Mouse (Mus musculus) left cerebral cortex, adult 9 months (tissue): ENCODE data around the gene Tm9sf4.

ENCODE experiments used
- DNase-seq, 2 experiments: peaks; one replicate each; pipeline ENCODE4 v3.0.0; 2022; ENCODE audit warnings: low spot score in 2 of 2

Tm9sf4 gene

GRCm38 (mm10) chr2:153160844-153161683 is at the start of gene Tm9sf4:
Gene Tm9sf4, plus strand, starts transcription at chr2:153161303.
- peak; percentile 87 to 95 for DNase-seq

DNA sequence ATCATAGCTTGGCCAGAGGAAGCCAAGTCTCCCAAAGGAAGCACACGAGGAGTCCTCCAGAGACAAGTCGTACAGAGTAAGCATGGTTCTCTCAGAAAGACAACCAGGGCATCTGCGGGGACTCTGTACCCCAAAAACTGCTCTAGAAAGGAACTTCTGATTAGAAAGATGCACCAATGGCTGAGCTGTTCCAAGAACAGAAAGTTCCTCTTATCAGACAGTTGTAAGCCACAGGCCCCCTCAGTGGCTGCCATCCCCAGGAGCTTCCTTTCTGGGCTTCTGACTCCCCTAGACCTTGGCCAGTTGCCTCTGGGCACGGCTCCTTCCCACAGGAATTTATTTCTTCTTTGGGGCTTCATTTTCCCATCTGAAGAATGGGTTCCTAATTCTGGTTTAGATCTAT is 45.4 kb upstream of the Tm9sf4 start:
- DNase-seq: no peak

DNA sequence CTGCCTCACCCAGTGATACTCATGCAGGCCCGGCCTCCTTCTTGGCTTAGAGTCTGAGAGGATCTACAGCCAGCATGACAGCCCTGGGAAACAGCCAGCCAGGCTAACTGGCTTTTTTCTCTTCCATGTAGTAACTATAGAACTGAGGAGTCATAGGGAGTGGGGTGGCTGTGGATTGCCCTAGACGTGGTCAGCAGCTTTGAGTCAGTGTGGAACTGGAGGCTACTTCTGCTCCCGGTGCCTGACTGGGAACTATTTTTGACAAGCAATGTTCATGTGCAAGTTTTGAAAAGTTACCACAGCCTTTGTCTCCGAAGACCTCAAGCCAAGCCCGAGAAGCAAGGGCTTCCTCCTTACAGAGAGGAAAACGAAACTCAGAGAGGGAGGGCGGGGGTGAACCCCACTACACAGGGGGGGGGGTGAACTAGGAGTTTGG is 44.0 kb upstream of the Tm9sf4 start:
- peak in 1 of 2 experiments; percentile 18 for DNase-seq

DNA sequence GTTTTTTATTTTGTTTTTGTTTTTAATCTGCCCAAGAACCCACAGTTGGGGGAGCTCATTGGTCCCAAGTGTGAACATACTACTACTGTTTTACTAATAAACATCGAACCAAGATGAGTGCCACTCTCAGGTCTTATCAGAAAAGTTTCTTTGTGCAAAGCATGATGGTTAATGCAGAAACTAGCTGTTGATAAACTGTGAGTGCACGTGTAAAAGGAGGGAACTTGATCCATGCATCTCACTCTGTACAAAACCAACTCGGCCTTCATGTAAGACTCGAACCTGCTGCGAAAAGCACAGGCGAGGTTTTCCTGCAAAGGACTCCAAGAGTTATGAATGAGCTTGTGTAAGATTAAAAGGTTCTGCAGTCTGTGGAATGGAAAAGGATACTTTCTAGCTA is 41.6 kb upstream of the Tm9sf4 start:
- no peak for DNase-seq

GRCm38 (mm10) chr2:153120126-153120525 is 41.0 kb upstream of the Tm9sf4 start:
- DNase-seq: no peak

DNA sequence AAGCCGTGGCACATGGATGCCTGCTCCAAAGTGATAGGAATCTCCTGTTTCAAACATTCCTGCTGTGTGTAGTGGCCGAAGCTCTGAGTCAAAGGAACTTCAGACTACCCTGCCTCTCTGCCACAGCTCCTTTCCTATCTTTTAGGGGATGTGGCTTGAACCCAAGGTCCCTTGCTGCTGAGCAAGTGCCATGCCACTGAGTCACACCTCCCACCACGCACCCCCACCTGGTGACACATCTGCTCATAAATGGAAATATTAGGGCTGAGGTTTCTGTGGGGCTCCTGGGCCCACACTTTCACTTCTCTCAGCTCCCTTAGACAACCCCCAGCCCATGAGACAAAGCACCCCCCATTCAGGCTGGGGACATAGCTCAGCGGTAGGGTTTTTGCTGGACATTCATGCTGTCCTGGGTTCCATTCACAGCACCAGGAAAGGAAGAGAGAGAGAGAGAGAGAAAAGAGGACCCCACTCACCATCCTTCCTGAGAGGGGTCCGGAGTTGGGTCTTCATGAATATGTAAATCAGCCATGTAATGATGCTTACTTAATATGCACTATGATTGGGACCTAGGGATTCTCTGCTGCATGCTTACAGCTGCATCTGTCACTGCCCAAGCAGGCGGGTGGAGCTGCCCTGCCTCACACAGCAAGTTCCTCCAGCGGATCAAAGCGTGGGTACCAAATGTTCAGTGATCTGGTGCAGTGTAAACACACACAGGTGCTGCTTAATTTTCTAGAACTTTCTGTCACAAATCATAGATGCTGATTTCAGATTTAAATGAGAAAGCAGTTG is 39.1 kb upstream of the Tm9sf4 start:
- no peak for DNase-seq

GRCm38 (mm10) chr2:153122701-153123100 is 38.4 kb upstream of the Tm9sf4 start:
- no peak for DNase-seq

- DNase-seq: no peak
Measured at GRCm38 (mm10) chr2:153125875-153126274, 35.2 kb upstream of the Tm9sf4 start.

DNA sequence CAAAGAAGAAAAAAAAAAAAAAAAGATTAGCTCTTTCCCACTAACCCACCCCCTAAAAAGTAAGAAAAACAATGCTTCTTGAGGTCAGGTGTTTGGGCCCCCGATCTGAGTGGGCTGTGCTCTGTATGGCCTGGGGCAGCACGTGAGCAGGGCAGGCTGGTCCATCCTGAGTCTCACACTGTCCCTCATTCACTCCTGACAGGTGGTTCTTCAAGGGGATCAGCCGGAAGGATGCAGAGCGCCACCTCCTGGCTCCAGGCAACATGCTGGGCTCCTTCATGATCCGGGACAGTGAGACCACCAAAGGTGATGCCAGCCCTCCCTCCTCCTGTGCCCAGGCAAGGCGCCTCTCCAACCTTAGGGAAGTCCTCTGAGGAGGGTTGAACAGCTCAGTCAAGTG is 30.1 kb upstream of the Tm9sf4 start:
- no peak for DNase-seq

GRCm38 (mm10) chr2:153134237-153134636 is 26.9 kb upstream of the Tm9sf4 start:
- DNase-seq: no peak

GRCm38 (mm10) chr2:153136211-153136610 is 24.9 kb upstream of the Tm9sf4 start:
- DNase-seq: no peak

DNA sequence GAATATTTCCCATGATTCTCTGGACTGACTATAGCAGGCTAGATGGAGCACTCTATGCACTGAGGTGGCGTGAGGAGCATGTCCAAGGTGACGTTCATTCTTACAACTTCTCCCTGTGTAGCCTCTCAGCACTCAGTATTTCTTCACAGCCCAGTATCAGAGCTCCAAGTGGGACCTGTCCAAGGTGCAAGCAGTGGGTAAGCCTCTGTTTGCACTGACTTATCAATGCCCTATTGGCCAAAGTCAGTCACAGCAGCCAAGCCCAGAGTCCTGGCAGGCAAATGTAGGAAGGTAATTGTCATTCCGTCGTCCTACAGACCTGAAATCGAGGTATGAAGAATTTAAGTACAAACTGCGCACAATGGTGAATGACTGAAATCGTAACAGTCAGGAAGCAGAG is 21.9 kb upstream of the Tm9sf4 start:
- no peak for DNase-seq

DNA sequence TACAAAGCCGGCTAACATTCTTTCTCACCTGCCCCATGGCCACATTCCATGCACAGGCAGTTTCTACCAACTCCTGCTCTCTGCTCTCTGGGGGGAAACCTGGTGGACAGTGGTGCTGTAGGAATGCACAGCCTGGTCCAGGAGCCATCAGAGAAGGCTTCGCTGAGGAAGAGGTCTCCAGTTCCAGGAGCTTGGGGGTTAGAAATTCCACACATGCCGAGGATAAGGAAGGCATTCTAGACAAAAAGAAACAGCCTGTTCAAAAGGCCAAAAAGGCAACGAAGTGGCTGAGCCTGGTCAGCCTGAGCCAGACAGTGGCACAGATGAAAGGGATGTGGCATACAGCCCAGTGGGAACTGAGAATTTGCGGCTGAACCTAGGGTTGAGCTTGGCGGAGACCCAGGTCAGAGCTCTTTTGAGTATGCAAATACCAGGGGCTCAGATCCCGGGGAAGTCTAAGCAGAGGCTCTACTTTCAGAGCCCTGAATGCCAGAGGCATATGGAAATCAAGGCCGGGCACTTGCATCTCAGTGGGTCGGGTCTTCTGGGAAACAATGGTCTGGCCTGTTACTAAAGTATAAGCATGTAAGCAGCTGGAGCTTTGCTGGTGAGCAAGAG is 21.0 kb upstream of the Tm9sf4 start:
- DNase-seq: peak in 1 of 2 experiments; percentile 31

GRCm38 (mm10) chr2:153142620-153143199 is 18.4 kb upstream of the Tm9sf4 start:
- DNase-seq: peak in 1 of 2 experiments; percentile 66

- DNase-seq: no peak
Measured at GRCm38 (mm10) chr2:153145346-153145745, 15.8 kb upstream of the Tm9sf4 start.

DNA sequence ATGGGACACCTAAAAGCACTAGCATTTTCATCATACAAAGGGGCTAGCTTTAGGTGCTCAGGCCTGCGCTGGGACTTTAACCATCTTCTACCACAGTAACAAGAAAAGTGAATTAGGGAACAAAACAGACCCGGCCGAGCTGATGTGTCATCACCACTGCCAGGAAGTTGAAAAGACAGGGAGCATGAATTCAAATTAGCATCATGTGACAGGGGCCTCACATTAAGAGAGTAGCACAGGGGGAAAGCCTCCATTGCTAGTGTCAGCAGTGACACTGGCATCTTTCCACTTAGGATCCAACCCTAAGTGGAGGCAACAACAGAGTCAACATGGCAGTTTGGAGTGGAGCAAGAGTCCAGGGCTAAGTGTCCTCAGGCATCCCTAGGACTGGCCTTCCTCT is 13.9 kb upstream of the Tm9sf4 start:
- no peak for DNase-seq

DNA sequence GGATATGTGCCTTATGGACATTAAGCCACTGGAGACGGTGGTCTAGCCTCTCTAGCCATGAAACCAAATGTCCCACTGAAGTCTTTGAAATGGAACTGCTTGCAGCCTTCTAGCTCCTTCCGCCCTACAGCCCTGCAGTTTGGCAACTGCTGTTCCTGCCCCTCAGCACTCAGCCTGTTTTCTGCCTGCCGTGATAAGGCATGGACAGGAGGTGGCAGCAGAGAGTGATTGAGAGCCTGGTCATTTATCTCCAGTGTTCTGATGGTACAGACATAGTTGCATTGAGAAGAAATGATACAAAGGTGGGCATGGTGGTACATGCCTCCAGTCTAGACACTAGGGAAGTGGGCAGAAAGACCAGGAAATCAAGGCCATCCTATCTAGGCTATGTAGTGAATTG is 13.4 kb upstream of the Tm9sf4 start:
- peak in 1 of 2 experiments; percentile 73 for DNase-seq

- no peak for DNase-seq
Measured at GRCm38 (mm10) chr2:153149742-153150141, 11.4 kb upstream of the Tm9sf4 start.

GRCm38 (mm10) chr2:153151026-153151425 is 10.1 kb upstream of the Tm9sf4 start:
- peak in 1 of 2 experiments; percentile 36 for DNase-seq

DNA sequence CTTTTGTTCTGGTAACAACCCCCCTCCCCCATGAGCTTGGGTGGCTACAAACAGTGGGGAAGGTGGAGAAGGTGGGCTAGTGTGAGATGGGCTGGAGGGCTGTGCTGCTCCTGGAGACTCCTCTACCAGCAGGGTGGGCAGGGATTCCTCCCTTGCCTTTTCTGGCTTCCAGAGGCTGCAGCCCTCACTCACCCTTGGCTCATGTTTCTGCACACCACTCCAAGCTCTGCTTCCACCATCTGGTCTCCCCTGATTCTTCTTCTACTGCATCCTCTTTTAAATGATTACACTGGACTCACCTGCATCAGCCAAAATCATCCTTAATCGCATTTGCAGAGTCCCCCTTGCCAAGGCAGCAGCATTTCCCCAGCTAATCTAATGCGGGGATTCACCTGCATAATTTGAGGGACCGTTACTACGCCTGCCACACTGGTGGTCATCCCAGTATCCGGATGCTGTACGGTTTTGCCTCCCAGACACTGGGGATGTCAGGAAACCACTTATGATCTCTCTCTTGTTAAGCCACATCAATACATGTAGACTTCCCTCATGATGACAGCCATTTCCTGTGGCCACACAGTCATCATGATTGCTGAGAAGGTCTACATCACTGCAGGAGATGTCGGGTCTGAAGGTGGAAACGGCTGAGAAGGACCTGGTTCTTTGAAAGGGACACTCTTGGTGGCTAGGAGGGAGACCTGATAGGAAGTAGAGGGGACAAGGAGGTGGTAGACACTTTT is 9.0 kb upstream of the Tm9sf4 start:
- no peak for DNase-seq

- DNase-seq: no peak
Measured at GRCm38 (mm10) chr2:153153033-153153450, 8.1 kb upstream of the Tm9sf4 start.
